Mouse (Mus musculus) limb, embryonic 10.5 days (tissue): ENCODE measurements around the gene Lrrc63. TPM values are rescaled to one million over a fixed set of nuclear protein-coding genes. Genes with fewer than 3 reads are reported as not detected.
A peak's percentile ranks its signal among the peaks of the same experiment; 100 is the strongest.
"Not testable (repeated sequence)": the region's sequence is repeated elsewhere in the genome, so short reads cannot be mapped to it uniquely, and the experiment has no call there.

Experiments
- DNase-seq: peaks from one replicate; pipeline ENCODE4 v3.0.0-alpha.2; 2017; ENCODE audit warnings: low spot score
- H3K27ac ChIP-seq: fragments of 300-500 bp; sonication (generic); 2 replicates; pipeline ENCODE4 v1.5.1; 2016; ENCODE audit warnings: mild to moderate bottlenecking
- H3K27me3 ChIP-seq: fragments of 300-500 bp; sonication (generic); 2 replicates; pipeline ENCODE4 v1.6.1; 2016; ENCODE audit warnings: low read depth, mild to moderate bottlenecking; ENCODE audit not compliant: poor library complexity, severe bottlenecking
- H3K36me3 ChIP-seq: fragments of 300-500 bp; sonication (generic); 2 replicates; pipeline ENCODE4 v1.6.1; 2016; ENCODE audit warnings: mild to moderate bottlenecking, moderate library complexity
- H3K4me1 ChIP-seq: fragments of 300-500 bp; sonication (generic); 2 replicates; pipeline ENCODE4 v1.6.1; 2016
- H3K4me3 ChIP-seq: fragments of 300-500 bp; sonication (generic); 2 replicates; pipeline ENCODE4 v1.5.1; 2016; ENCODE audit warnings: mild to moderate bottlenecking, moderate library complexity
- H3K9me3 ChIP-seq: fragments of 300-500 bp; sonication (generic); replicated peaks from 2 replicates; pipeline ENCODE4 v1.6.1; 2016; ENCODE audit warnings: mild to moderate bottlenecking
- WGBS: fragments of 180-500 bp; shearing (Covaris S2); methylation state at CpG from one replicate; pipeline ENCODE4 v1.1.7; 2016; 5-methylcytosine and 5-hydroxymethylcytosine counted together
- polyA plus RNA-seq: library from polyadenylated mRNA; unstranded; fragments of >200 nt; fragmentation: Nextera tagmentation; extraction: Ambion mirVana; gene quantifications from 2 replicates; pipeline ENCODE4 v1.2.1, GENCODE M21; 2016

Gene Lrrc63
- polyA plus RNA-seq, 1 experiment from 2014 or later = 0.05 TPM

DNA sequence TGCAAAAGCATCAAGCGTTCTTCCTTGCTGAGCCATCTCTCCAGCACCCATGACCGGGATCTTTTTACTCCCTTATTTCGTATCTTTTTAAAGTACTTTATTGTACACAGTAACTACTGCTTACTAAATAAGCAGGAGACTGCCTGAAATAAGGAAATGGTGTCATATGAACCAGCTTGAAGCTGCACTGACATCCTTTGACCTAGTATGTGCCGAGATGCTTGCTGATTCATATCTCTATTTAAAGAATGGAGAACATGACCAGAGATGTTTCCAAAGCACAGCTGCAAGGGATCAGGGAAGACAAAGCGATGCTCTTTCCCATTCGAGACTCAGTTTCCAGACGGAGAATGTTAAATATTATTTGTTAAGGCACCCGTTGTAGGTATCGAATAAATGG lies 33.7 kb upstream of the Lrrc63 start:
- Histone ChIP-seq H3K4me3 (no peak overlapping the region), H3K4me1 (no peaks in the 10 kb centered on the region), H3K9me3 (no peaks in the 10 kb centered on the region), H3K36me3 (no peaks in the 10 kb centered on the region), H3K27ac (no peak overlapping the region), H3K27me3 (no peaks in the 10 kb centered on the region)
- DNase-seq = peak; percentile 13
- WGBS = 96% methylated on average over 9 of the region's 9 CpGs

DNA sequence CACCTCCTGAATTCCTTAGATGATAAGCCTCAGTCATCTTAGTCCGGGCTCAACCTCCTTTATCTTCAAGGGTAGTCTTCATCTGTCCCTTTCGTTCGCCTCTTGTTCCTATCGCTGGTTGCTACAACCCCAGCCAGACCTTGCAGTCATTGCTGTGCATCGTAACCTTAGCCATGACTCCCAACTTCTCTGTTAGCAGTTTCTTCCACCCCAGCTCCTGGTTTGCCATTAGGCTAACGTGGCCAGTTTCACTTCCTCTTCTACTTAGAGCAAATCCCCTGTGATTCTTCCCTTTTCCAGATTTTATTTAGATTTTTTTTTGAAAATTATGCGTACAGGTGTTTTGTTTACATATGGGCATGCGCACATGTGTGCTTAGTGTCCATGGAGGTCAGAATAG lies 33.2 kb upstream of the Lrrc63 start:
- H3K27me3 ChIP-seq = no peaks in the 10 kb centered on the region
- WGBS = 91% methylated on average over 8 of the region's 8 CpGs
- H3K4me1 ChIP-seq = no peaks in the 10 kb centered on the region
- H3K36me3 ChIP-seq = no peaks in the 10 kb centered on the region
- H3K9me3 ChIP-seq = no peaks in the 10 kb centered on the region
- no peak overlapping the region for H3K4me3 ChIP-seq
- DNase-seq = peak; percentile 8
- no peak overlapping the region for H3K27ac ChIP-seq

GRCm38 (mm10) chr14:75159375-75159774 lies 28.7 kb upstream of the Lrrc63 start:
- Histone ChIP-seq H3K27me3 (no peaks in the 10 kb centered on the region), H3K9me3 (no peaks in the 10 kb centered on the region), H3K4me1 (no peaks in the 10 kb centered on the region), H3K27ac (no peak overlapping the region), H3K4me3 (no peak overlapping the region), H3K36me3 (no peaks in the 10 kb centered on the region)
- WGBS = 88% methylated on average over 2 of the region's 2 CpGs
- DNase-seq = no peak

GRCm38 (mm10) chr14:75154481-75154880 lies 23.8 kb upstream of the Lrrc63 start:
- Histone ChIP-seq H3K4me1 (no peaks in the 10 kb centered on the region), H3K27me3 (no peaks in the 10 kb centered on the region), H3K27ac (no peak overlapping the region), H3K36me3 (no peaks in the 10 kb centered on the region), H3K4me3 (no peak overlapping the region), H3K9me3 (no peaks in the 10 kb centered on the region)
- 82% methylated on average over 8 of the region's 8 CpGs for WGBS
- no peak for DNase-seq

DNA sequence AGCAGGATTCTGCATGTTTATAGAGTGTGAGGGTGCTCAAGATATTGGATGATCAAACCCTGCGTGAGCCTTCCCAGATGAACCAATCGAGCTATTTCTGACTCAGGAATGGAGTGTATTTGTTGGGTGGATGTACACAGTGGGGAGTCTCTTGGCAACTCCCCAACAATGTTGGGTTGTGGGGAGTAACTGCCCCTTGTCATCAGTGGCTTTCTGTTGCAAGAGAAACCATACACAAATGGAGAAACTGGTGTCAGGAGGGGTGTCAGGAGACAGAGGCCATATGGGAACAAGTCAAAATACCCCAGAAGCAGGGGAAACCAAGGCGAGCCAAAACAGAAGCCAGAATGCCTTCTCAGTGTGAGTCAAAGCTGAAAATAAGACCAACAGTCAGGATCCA lies 20.5 kb upstream of the Lrrc63 start:
- Histone ChIP-seq H3K27ac (no peak overlapping the region), H3K4me1 (no peaks in the 10 kb centered on the region), H3K9me3 (no peaks in the 10 kb centered on the region), H3K36me3 (no peaks in the 10 kb centered on the region), H3K27me3 (no peaks in the 10 kb centered on the region), H3K4me3 (no peak overlapping the region)
- no peak for DNase-seq
- 86% methylated on average over 3 of the region's 3 CpGs for WGBS

DNA sequence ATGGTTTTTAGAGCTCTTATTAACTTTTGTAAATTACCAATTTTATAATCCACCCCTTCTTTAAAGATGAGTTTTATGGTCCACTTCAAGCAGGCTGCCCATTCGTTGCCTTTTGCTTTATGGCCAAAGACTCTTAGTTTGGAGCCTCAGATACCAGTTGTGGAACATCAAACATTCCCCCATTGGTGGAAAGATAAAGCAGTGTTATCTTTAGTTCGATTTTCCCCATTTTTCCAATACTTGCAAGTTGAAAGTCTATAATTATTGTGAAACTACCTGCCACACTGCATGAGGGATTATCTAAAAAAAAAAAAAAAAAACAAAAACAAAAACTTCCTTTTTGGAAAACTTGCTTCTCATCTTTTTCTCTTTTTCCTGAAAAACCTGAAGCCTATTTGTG lies 20.0 kb upstream of the Lrrc63 start:
- H3K4me3 ChIP-seq = no peak overlapping the region
- WGBS = 70% methylated on average over 2 of the region's 2 CpGs
- no peak overlapping the region for H3K27ac ChIP-seq
- no peak for DNase-seq
- no peaks in the 10 kb centered on the region for H3K27me3 ChIP-seq
- H3K9me3 ChIP-seq = no peaks in the 10 kb centered on the region
- H3K4me1 ChIP-seq = no peaks in the 10 kb centered on the region
- H3K36me3 ChIP-seq = no peaks in the 10 kb centered on the region

DNA sequence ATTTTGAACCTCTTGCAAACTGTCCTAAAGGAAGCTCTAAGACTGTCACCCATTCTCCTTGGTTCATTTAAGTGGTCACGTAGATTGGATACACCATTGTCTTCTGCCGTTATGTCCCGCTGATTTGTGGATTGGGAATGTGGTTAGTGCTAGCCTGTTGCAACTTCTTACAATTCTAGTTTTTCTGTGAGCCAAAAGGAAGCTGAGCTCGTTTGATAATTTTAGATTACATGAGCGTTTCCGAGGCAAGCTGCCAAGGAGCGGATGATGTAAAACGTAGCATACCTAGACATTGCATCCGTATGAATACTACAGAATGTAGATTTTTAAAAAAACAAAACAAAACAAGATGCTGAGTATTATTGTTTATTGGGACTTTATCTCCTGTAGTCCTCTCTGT lies 17.5 kb upstream of the Lrrc63 start:
- Histone ChIP-seq H3K27ac (no peak overlapping the region), H3K4me3 (no peak overlapping the region), H3K9me3 (no peaks in the 10 kb centered on the region), H3K27me3 (no peaks in the 10 kb centered on the region), H3K4me1 (no peaks in the 10 kb centered on the region), H3K36me3 (no peaks in the 10 kb centered on the region)
- 87% methylated on average over 9 of the region's 9 CpGs for WGBS
- DNase-seq = no peak

DNA sequence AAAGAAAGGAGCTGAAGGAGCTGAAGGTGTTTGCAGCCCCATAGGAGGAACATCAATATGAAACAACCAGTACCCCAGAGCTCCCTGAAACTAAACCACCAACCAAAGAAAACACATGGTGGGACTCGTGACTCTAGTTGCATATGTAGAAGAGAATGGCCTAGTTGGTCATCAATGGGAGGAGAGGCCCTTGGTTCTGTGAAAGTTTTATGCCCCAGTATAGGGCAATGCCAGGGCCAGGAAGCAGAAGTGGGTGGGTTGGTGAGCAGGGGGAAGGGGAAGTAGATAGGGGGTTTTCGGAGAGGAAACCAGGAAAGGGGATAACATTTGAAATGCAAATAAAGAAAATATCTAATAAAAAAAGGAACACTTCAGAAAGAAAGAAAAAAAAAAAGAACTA lies 17.0 kb upstream of the Lrrc63 start:
- DNase-seq, H3K36me3 ChIP-seq, H3K9me3 ChIP-seq, H3K27ac ChIP-seq, H3K27me3 ChIP-seq, H3K4me3 ChIP-seq, H3K4me1 ChIP-seq: not testable (repeated sequence)
- WGBS = 83% methylated on average over 2 of the region's 2 CpGs

DNA sequence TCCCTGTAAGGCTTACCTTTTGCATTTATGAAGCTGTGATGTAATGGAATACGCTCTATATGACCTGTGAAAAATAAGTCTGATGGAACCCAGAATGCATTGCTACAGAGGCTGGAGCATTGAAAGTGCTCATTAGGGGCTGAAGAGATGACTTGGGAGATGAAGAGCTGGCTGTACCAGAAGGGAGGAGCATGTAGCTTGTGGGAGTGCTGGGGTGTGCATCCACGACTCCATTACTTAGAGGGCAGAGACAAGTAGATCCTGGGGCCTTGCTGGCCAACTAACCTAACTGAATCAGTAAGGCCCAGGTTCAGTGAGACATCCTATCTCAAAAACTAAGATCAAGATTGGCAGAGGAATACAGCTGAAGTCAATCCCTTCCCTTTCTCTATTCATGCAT lies 8.5 kb upstream of the Lrrc63 start:
- H3K27me3 ChIP-seq = no peaks in the 10 kb centered on the region
- no peak overlapping the region for H3K27ac ChIP-seq
- H3K9me3 ChIP-seq = no peaks in the 10 kb centered on the region
- no peaks in the 10 kb centered on the region for H3K4me1 ChIP-seq
- H3K4me3 ChIP-seq = no peak overlapping the region
- no peak for DNase-seq
- H3K36me3 ChIP-seq = no peaks in the 10 kb centered on the region
- WGBS = 92% methylated on average over 2 of the region's 2 CpGs

GRCm38 (mm10) chr14:75138503-75138902 lies 7.8 kb upstream of the Lrrc63 start:
- DNase-seq = no peak
- no peaks in the 10 kb centered on the region for H3K4me1 ChIP-seq
- H3K9me3 ChIP-seq = no peaks in the 10 kb centered on the region
- H3K36me3 ChIP-seq = no peaks in the 10 kb centered on the region
- WGBS = 75% methylated on average over 10 of the region's 10 CpGs
- no peaks in the 10 kb centered on the region for H3K27me3 ChIP-seq
- no peak overlapping the region for H3K27ac ChIP-seq
- H3K4me3 ChIP-seq = no peak overlapping the region

DNA sequence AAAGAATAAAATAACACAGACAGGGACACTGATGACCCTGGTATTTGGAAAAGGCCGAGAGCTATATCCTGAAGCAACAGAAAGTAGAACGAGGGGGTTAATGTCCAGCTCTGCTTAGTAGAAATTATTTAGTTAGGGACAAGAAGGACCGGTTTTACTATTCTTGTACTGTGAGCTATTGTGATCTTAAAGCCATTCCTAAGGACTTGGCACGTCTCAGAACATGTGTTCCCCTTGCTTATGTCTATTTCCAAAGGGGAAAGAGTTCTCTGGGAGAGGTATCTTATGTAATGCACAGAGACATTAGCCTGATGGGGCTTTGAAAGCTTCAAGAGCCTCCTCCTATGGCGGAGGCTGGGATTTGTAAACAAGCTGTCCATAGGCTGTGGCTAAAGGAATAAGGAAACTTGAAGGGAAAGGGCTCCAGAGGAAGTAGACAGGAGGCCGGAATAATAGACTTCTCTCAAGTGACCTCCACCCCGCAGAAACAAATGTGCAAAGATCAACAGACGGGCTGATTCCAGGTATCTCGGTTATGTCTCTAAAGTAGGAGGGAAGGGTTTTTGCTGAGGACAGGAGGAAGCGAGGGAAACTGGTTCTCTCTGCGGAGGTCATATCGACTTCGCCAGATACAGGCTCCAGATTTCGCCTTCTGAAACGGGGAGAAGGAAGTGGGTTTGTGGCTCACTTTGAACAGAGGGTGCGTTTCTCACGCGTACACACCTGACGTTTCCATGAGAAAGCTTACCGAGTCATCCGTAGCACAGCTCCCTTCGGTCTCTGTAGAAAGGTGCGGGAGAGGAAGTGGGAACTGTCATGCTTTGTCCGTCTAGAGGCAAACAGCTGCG lies 5.7 kb upstream of the Lrrc63 start:
- H3K4me3 ChIP-seq = no peak overlapping the region
- no peaks in the 10 kb centered on the region; the same call in 1 of the 2 replicates for H3K27me3 ChIP-seq
- 79% methylated on average over 25 of the region's 25 CpGs for WGBS
- H3K36me3 ChIP-seq = no peaks in the 10 kb centered on the region
- H3K4me1 ChIP-seq = 0 out of 2 replicates have a peak, but pooled peaks cover 3% of the 10 kb centered on the region
- H3K27ac ChIP-seq = no peak overlapping the region
- H3K9me3 ChIP-seq = no peaks in the 10 kb centered on the region
- no peak for DNase-seq

- peak overlapping the region; percentile 85; the same call in 1 of the 2 replicates for H3K27ac ChIP-seq
- H3K9me3 ChIP-seq = no peaks in the 10 kb centered on the region
- peaks cover 10% of the 10 kb centered on the region; the same call in 1 of the 2 replicates for H3K4me1 ChIP-seq
- H3K4me3 ChIP-seq = peak overlapping the region; percentile 69
- no peaks in the 10 kb centered on the region for H3K36me3 ChIP-seq
- no peak for DNase-seq
- no peaks in the 10 kb centered on the region; the same call in 1 of the 2 replicates for H3K27me3 ChIP-seq
- 5% methylated on average over 12 of the region's 12 CpGs for WGBS
These were observed 749 bp upstream of the Lrrc63 start for GRCm38 (mm10) chr14:75131324-75131935.

DNA sequence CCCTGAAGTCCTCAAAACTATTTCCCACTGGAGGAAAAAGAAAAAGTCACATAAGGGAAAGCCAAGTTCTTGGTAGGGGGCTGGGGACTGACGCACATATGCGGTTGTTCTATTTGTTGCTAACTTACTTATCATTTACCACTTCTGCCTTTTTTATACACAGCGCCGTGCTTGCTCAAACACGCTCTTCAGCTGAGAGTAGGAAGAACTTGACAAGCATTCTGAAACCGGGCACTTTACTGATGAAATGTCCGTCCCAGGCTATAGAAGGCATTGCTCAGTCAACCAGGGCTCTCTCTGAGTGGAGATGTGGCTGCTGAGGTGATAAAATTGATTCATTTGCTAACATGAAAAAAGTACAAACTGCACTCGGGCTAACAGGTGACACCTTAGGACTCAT lies 9.0 kb downstream of the Lrrc63 start:
- no peak for DNase-seq
- 85% methylated on average over 8 of the region's 8 CpGs for WGBS
- no peak overlapping the region for H3K4me3 ChIP-seq
- H3K27me3 ChIP-seq = no peaks in the 10 kb centered on the region
- no peak overlapping the region for H3K27ac ChIP-seq
- H3K4me1 ChIP-seq = no peaks in the 10 kb centered on the region
- no peaks in the 10 kb centered on the region for H3K36me3 ChIP-seq
- no peaks in the 10 kb centered on the region for H3K9me3 ChIP-seq
